Mouse (Mus musculus) cerebellum, adult 18-20 months (tissue): ENCODE results near the gene Plk1.
A peak's percentile ranks its signal among the peaks of the same experiment; 100 is the strongest.

Experiments
- DNase-seq, 2 experiments: peaks; one replicate each; pipeline ENCODE4 v3.0.0; 2021

Plk1 gene

GRCm38 (mm10) chr7:122158915-122159902 lies at the start of gene Plk1:
Gene Plk1, plus strand, starts transcription at chr7:122159439.
- DNase-seq: peak; percentile 73 to 80

- no peak for DNase-seq
These were observed 35.7 kb upstream of the Plk1 start for GRCm38 (mm10) chr7:122123518-122123917.

DNA sequence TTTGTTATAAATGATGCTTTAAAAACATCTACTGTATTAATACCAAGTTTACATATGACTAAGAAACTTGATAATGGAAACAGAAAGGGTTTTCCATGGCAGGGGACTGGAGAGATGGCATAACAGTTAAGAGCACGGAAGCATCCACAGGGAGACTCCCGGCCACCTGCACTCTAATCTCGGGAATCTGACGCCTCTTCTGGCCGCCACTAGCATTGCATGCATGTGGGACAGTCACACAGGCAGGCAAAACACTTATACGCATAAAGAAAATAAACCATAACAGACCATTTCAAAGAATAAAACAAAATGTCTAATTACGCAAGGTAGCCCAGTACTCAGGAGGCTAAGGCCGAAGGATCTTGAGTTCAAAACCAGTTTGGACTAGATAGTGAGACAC lies 33.6 kb upstream of the Plk1 start:
- DNase-seq: no peak

DNA sequence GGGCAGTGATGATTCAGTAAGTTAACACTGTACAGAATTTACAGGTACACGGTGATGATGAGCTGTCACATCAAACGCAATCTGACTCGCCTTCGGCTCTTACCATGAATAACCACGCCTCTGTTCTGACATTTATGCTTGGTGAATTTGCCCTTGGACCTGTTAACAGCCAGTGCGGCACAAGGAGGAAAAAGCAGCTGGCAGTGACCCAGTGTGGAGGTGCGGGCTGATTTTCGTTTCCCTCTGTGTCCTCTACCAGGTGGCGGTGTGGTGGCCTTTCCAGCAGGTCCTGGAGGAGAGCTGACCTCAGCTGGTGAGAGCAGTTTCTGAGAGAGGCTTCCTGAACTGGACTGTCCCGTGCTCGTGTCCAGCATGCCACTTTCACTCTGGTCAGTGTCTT lies 32.3 kb upstream of the Plk1 start:
- DNase-seq: no peak

DNA sequence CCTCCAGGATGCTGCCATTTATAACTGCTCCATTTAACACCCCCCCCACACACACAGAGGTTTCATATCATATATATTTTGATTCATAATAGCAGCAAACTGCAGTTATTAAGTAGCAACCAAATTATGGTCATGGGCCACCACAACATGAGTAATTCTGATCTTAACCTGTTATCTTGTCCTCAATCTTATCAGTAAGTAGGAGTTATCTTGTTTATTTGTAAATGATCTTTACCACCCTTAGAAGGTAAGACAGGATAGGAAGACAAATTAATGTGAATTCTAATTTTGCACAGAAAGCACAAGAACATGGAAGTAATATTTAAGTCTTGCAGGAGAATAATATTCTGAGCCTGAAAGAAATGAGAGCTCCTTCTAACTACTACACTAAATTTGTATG lies 27.4 kb upstream of the Plk1 start:
- no peak for DNase-seq

GRCm38 (mm10) chr7:122132497-122133337 lies 26.5 kb upstream of the Plk1 start, which contains the start of the genes Palb2 and Dctn5:
Gene Palb2, minus strand, starts transcription at chr7:122132985.
Gene Dctn5, plus strand, starts transcription at chr7:122133041.
- DNase-seq: peak; percentile 97 to 99

DNA sequence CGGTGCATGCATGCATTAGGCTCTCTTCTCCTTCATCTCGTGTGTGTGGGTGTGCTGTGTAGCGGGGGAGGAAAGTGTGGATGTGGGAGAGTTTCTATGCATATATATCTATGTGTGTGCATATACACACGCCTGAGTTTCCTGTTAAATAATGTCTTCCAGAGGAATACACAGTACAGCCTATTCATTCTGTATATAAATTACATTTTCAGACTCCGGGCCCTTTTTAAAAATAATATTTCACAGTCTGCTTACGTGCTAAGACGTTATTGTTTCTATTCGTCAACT lies 26.0 kb upstream of the Plk1 start:
- DNase-seq: no peak

DNA sequence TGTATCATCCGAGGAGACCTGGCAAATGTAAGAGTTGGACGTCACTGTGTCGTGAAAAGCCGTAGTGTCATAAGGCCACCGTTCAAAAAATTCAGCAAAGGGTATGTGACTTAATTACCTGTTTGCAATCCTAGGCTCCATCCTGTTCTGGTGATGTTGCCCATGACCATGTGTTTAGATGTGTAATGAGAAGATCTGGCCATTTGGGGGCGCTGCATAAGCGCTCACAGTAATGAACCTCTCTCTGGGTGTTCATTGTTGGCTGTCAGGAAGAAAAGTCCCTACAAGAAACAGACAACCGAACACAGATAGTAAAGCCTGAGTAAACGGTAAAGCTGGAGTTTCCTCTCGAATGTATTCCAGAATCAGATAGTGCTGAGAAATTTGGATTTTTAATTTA lies 24.2 kb upstream of the Plk1 start:
- DNase-seq: no peak

DNA sequence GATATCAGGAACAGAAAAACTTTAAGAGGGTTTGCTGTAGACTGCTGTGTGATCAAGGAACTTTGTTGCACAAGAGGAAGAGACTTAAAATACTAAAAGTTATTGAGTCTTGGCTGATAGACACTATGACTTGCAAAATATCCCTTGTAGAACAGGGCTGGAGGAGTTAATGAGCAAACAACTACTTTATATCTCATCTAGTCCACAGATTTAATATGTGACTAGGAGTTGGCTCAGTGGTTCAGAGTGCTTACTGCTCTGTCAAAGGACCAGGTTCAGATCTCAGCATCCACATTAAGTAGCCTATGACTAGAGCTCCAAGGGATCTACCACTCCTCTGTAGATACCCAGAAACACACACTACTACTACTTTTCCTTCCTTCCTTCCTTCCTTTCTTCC lies 22.2 kb upstream of the Plk1 start:
- no peak for DNase-seq

DNA sequence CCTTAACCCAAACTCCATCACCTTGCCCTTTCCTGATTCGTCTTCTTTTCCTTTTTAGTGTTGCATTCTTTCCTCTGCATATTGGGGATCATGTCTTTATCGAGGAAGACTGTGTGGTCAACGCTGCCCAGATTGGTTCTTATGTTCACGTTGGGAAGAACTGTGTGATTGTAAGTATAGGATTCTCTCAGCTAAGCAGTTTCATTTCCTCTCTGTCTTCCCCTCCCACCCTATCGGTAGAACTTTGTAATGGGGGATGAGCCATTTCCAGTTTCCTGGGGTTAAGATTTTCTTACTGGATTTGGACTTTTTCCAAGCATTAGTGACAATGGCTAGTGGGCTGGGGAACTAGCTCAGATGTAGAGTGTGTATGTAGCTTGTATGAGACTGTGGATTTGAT lies 21.0 kb upstream of the Plk1 start:
- no peak for DNase-seq

- no peak for DNase-seq
These were observed 18.2 kb upstream of the Plk1 start for GRCm38 (mm10) chr7:122140991-122141390.

GRCm38 (mm10) chr7:122152473-122152872 lies 6.8 kb upstream of the Plk1 start:
- DNase-seq: peak in 1 of 2 experiments; percentile 8

GRCm38 (mm10) chr7:122158488-122158887 lies 751 bp upstream of the Plk1 start:
- no peak for DNase-seq

DNA sequence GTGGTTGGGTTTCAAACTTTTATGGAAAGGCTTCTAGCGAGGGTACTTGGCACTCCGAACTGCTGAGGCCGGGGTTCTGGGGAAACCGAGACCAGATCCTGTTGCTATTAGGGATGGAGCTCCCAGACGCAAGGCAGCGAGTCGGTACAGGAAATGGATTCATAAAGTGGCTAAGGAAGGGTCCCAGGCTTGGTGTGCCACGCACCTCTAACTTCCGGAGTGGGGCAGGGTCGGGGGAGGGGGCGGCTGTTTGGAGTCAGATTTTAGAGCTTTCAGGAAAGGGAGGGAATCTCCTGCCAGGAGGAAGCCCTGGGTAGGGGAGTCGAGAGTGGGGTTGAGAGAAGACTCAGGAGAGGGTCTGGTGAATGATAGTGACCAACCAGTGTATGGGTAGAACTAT lies 798 bp downstream of the Plk1 start:
- DNase-seq: no peak

DNA sequence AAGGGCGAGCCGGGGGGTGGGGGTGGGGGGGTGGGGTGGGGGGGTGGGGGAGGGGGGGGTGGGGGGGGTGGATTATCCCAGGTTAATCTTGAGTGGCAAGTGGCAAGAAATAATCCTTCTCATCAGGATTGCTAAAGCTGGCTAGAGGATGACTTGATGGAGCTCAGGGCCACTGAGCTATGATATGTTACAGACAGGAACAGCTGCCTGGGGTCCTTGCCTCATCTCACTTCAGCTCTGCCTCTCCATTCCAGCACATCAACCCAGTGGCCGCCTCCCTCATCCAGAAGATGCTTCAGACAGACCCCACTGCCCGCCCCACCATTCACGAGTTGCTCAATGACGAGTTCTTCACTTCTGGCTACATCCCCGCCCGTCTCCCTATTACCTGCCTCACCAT lies 4.5 kb downstream of the Plk1 start:
- DNase-seq: no peak

DNA sequence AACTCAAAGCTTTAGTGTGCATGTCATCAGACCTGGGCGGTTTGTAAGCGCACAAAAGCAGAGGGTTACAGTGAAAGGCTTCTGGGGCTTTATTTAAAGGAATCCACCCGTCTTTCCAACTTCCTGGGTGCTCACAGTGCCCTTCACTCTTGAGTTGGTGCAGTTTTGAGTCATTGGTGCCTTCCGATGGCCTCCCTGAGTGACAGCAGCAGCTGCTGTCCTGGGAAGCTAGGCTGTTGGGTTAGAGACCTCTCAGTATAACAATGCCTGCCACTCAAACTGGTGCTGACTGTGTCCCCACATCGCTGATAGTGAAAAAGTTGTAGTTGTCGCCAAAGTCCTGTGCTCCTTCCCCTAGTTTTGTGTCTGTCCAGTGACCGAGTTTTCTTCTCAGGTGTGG lies 8.0 kb downstream of the Plk1 start:
- DNase-seq: no peak

DNA sequence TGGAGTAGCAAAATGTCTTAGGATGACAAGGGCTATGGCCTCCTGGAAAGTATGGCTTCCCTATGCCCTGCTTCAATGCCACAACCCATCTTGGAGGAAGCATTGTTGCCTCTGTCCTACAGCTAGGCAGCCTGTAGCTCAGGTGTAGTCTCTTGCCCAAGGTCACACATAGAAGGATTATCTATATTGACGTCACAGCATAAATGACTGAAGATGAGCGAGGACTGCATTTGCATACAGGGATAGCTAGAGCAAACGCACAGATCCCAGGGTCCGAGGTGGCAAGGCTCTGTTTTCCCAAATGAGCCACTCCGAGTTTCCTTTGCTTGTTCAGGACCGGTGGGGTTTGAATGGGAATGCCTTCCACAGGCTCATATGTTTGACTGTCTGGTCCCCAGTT lies 11.5 kb downstream of the Plk1 start:
- no peak for DNase-seq

DNA sequence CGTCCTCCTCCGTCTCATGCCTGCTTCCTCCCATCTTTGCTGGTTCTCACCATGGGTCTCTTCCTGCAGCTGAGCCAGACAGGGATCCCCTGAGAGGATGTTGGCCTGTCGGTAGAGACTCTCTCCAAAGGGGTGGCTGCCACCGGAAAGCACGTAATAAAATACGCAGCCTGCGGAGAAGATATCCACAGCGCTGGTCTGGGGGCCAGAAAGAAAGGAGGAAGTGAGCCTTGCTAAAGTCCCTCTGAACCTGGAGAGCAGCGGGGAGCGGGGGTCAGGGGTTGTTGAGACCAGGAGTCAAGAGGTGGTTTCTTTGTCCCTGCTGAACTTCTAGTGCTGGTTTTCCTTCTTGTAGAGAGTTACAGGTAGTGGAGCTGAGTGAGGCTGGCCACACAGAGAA lies 12.4 kb downstream of the Plk1 start:
- DNase-seq: no peak

GRCm38 (mm10) chr7:122180720-122181119 lies 21.5 kb downstream of the Plk1 start:
- DNase-seq: no peak

GRCm38 (mm10) chr7:122184569-122184968 lies 25.3 kb downstream of the Plk1 start:
- no peak for DNase-seq

DNA sequence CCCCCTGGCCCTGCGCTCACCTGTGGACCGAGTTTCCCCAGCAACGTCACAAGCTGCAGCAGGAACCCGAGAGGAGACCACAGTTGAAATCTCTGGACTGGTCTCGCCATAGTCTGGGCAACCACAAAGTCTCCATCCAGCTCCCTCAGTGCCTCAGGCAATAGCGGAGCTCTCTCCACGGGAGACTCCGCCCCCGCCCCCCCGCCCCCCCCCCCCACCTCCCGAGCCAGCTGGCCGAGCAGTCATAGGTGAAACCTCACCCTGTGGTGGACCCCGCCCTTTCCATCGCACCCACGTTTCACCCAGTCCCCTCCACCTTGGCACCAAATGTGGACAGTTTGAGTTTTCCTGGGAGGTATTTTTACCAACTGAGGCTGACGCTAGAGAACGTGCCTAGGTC lies 26.8 kb downstream of the Plk1 start, which contains the start of gene Ern2:
Ern2 (minus strand) TSS at position 165 of the 400 bp plus-strand sequence.
- DNase-seq: no peak

DNA sequence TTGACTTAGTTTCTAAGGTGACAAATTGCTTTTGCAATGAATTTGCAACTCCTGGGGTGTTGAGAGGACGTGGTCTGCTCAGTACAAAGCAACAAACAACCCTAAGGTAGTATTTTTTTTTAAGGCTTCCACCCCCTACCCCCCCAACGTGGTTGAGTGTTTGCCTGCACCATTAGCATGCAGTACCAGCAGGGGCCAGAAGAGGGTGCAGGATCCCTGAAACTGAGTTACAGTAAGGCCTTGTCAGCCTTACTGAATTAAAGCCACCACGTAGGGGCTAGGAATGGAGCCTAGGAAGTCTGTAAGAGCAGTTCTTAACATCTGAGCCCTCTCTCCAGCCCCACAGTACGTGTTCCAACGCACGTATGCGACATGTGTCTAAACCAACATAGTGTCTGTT lies 30.2 kb downstream of the Plk1 start:
- DNase-seq: peak; percentile 13 to 17

GRCm38 (mm10) chr7:122191097-122191496 lies 31.9 kb downstream of the Plk1 start:
- DNase-seq: no peak

DNA sequence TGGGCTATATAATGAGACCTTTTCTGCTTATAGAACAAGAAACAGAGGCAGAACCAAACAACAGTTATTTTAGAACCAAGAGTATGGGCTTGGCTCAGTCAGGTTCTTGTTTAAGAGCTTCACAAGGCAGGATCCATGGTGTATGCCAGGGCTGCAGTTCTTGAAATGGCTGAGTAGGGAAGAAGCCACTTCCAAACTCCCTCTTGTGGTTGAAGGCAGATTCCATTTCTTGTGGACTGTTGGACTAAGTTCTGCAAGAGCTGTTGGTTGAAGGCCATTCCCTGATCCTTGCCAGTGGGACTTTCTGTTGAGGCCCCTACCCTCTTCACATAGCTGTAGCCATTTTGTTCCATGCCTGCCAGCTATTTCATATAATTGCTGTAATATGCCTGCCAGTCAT lies 34.7 kb downstream of the Plk1 start:
- DNase-seq: no peak
